Mouse (Mus musculus) thymus, adult 2 months (tissue): Measurements from ENCODE around the gene Smyd4. TPM values are rescaled to one million over a fixed set of nuclear protein-coding genes. Genes with fewer than 3 reads are reported as not detected.
"Not testable (repeated sequence)": the region's sequence is repeated elsewhere in the genome, so short reads cannot be mapped to it uniquely, and the experiment has no call there.

Source experiments
- DNase-seq: peaks from one replicate; pipeline ENCODE4 v3.0.0; 2021
- H3K27ac ChIP-seq: fragments of 200-500 bp; 2 replicates; pipeline ENCODE4 v1.5.1; 2012; ENCODE audit warnings: low read length, control low read depth; ENCODE audit not compliant: control insufficient read depth, insufficient read depth
- H3K27me3 ChIP-seq: fragments of 200-500 bp; 2 replicates; pipeline ENCODE4 v1.6.1; 2012; ENCODE audit warnings: mild to moderate bottlenecking, low read length, moderate library complexity, mixed read lengths; ENCODE audit not compliant: control insufficient read depth, insufficient read depth
- H3K36me3 ChIP-seq: fragments of 200-500 bp; 2 replicates; pipeline ENCODE4 v1.6.1; 2012; ENCODE audit warnings: mild to moderate bottlenecking, low read length, moderate library complexity; ENCODE audit not compliant: control insufficient read depth, insufficient read depth
- H3K4me1 ChIP-seq: fragments of 200-500 bp; replicated peaks from 2 replicates; pipeline ENCODE4 v1.6.1; 2012; ENCODE audit warnings: low read length; ENCODE audit not compliant: control insufficient read depth, insufficient read depth
- H3K4me3 ChIP-seq: fragments of 200-500 bp; 2 replicates; pipeline ENCODE4 v1.5.1; 2012; ENCODE audit warnings: mild to moderate bottlenecking, low read length, control low read depth, moderate library complexity; ENCODE audit not compliant: control insufficient read depth, insufficient read depth
- CTCF ChIP-seq: fragments of 200-500 bp; IDR thresholded peaks from 2 replicates; pipeline ENCODE4 v1.5.1; 2012; ENCODE audit warnings: mild to moderate bottlenecking, control low read depth, low read length, moderate library complexity, borderline replicate concordance; ENCODE audit not compliant: control insufficient read depth, poor library complexity, insufficient read depth; ENCODE audit errors: extremely low read depth
- POLR2A ChIP-seq: fragments of 200-500 bp; IDR thresholded peaks from 2 replicates; pipeline ENCODE4 v1.6.1; 2012; ENCODE audit warnings: mild to moderate bottlenecking, low read length, control low read depth, moderate library complexity; ENCODE audit not compliant: control insufficient read depth, poor library complexity, insufficient read depth; ENCODE audit errors: extremely low read depth
- WGBS: fragments of 180-500 bp; shearing (Covaris S2); methylation state at CpG from one replicate; pipeline ENCODE4 v1.1.7; 2018; 5-methylcytosine and 5-hydroxymethylcytosine counted together
- polyA plus RNA-seq: library from polyadenylated mRNA; depleted of rRNA; stranded (reverse); fragments of >200 nt; gene quantifications from 2 replicates; pipeline ENCODE4 v1.2.3, GENCODE M21; 2012

The Smyd4 gene
- polyA plus RNA-seq, 1 experiment = 5.6 TPM

GRCm38 (mm10) chr11:75351225-75351624 is 3.0 kb downstream of the Smyd4 start:
- Histone ChIP-seq H3K4me1 (peaks cover 12% of the 10 kb centered on the region), H3K4me3 (no peak overlapping the region), H3K36me3 (no peaks in the 10 kb centered on the region), H3K27me3 (no peaks in the 10 kb centered on the region), H3K27ac (no peak overlapping the region)
- DNase-seq = no peak
- TF ChIP-seq CTCF (no peak), POLR2A (no peak)

- 93% methylated on average over 1 of the region's 1 CpGs for WGBS
- TF ChIP-seq CTCF = no peak
- TF ChIP-seq POLR2A = no peak
- Histone ChIP-seq H3K4me1 (peaks cover 4% of the 10 kb centered on the region; the same call in 1 of the 2 replicates), H3K36me3 (no peaks in the 10 kb centered on the region), H3K27ac (no peak overlapping the region), H3K4me3 (no peak overlapping the region), H3K27me3 (no peaks in the 10 kb centered on the region)
- DNase-seq = no peak
Observed at GRCm38 (mm10) chr11:75355475-75355874, 7.2 kb downstream of the Smyd4 start.

- Histone ChIP-seq H3K27me3 (no peaks in the 10 kb centered on the region), H3K27ac (no peak overlapping the region), H3K4me1 (no peaks in the 10 kb centered on the region), H3K36me3 (no peaks in the 10 kb centered on the region), H3K4me3 (no peak overlapping the region)
- TF ChIP-seq POLR2A (no peak), CTCF (no peak)
- 78% methylated on average over 1 of the region's 1 CpGs for WGBS
- no peak for DNase-seq
Observed at GRCm38 (mm10) chr11:75377125-75377524, 28.9 kb downstream of the Smyd4 start.

DNA sequence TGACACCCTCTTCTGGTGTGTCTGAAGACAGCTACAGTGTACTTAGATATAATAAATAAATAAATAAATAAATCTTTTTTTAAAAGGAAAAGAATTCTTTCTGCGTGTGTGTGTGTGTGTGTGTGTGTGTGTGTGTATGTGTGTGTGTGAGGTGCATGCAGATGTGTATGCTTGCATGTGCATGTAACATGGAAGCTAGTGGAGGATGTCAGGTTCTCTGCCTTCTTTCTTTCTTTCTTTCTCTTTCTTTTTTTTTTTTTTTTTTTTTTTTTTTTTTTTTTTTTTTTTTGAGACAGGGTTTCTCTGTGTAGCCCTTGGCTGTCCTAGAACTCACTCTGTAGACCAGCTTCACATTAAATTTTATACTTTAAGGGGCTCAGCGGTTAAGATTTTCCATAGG is 30.6 kb downstream of the Smyd4 start:
- WGBS = 98% methylated on average over 2 of the region's 2 CpGs
- not testable (repeated sequence) for H3K27ac ChIP-seq, DNase-seq, H3K27me3 ChIP-seq, H3K4me1 ChIP-seq, H3K36me3 ChIP-seq, H3K4me3 ChIP-seq

GRCm38 (mm10) chr11:75383529-75383928 is 35.3 kb downstream of the Smyd4 start:
- WGBS = 39% methylated on average over 3 of the region's 3 CpGs
- H3K27me3 ChIP-seq, H3K4me1 ChIP-seq, H3K4me3 ChIP-seq, H3K36me3 ChIP-seq, DNase-seq, H3K27ac ChIP-seq: not testable (repeated sequence)

GRCm38 (mm10) chr11:75395611-75396010 is 47.4 kb downstream of the Smyd4 start:
- no peaks in the 10 kb centered on the region; the same call in 1 of the 2 replicates for H3K36me3 ChIP-seq
- WGBS = 11% methylated on average over 1 of the region's 1 CpGs
- DNase-seq = no peak
- H3K27me3 ChIP-seq = no peaks in the 10 kb centered on the region
- no peaks in the 10 kb centered on the region for H3K4me1 ChIP-seq
- H3K27ac ChIP-seq = no peak overlapping the region
- TF ChIP-seq CTCF = no peak
- TF ChIP-seq POLR2A = no peak
- no peak overlapping the region for H3K4me3 ChIP-seq

GRCm38 (mm10) chr11:75397452-75397851 is 49.2 kb downstream of the Smyd4 start:
- Histone ChIP-seq H3K4me3 (no peak overlapping the region), H3K4me1 (no peaks in the 10 kb centered on the region), H3K27ac (no peak overlapping the region), H3K36me3 (no peaks in the 10 kb centered on the region; the same call in 1 of the 2 replicates), H3K27me3 (no peaks in the 10 kb centered on the region)
- WGBS = 92% methylated on average over 7 of the region's 7 CpGs
- DNase-seq = no peak
- TF ChIP-seq CTCF (no peak), POLR2A (no peak)
